Mouse (Mus musculus) embryonic fibroblast, embryonic 13.5 days (primary cell): ENCODE measurements around the gene Rplp2. TPM values are rescaled to one million over a fixed set of nuclear protein-coding genes. Genes with fewer than 3 reads are reported as not detected.
"Not testable (repeated sequence)": the region's sequence is repeated elsewhere in the genome, so short reads cannot be mapped to it uniquely, and the experiment has no call there.

Experiments
- H3K27ac ChIP-seq: 2 replicates; pipeline ENCODE4 v1.5.1; 2012; ENCODE audit warnings: low read length, control low read depth, inconsistent platforms; ENCODE audit not compliant: insufficient read depth
- H3K4me1 ChIP-seq: 2 replicates; pipeline ENCODE4 v1.6.1; 2011; ENCODE audit warnings: low read length; ENCODE audit not compliant: control insufficient read depth, insufficient read depth
- H3K4me3 ChIP-seq: 2 replicates; pipeline ENCODE4 v1.5.1; 2011; ENCODE audit warnings: mild to moderate bottlenecking, control low read depth, low read length; ENCODE audit not compliant: insufficient read depth
- CTCF ChIP-seq: IDR thresholded peaks from 2 replicates; pipeline ENCODE4 v1.5.1; 2011; ENCODE audit warnings: mild to moderate bottlenecking, control low read depth, low read length, moderate library complexity, borderline replicate concordance; ENCODE audit not compliant: insufficient read depth
- POLR2A ChIP-seq: IDR thresholded peaks from 2 replicates; pipeline ENCODE4 v1.6.1; 2011; ENCODE audit warnings: low read depth, mild to moderate bottlenecking, control low read depth, low read length, moderate library complexity
- polyA plus RNA-seq: library from polyadenylated mRNA; stranded (reverse); fragments of >200 nt; gene quantifications from 2 replicates; pipeline ENCODE4 v1.2.4, GENCODE M21; 2011; ENCODE audit warnings: low read depth; ENCODE audit not compliant: missing spikeins, insufficient read length

The Rplp2 gene
- 1,600 and 1,818 TPM in 2 replicates for polyA plus RNA-seq

- peak within 1 kb of the TSS; percentile 77 for H3K27ac ChIP-seq
- peaks cover 5% of the 10 kb centered on the region for H3K4me1 ChIP-seq
- H3K4me3 ChIP-seq: peak within 1 kb of the TSS; percentile 98
- peak; percentile 93 for TF ChIP-seq POLR2A
- TF ChIP-seq CTCF: no peak
Measured at GRCm38 (mm10) chr7:141447110-141447991, at the start of gene Rplp2. TSS of gene Rplp2 (plus strand) at chr7:141447370.

DNA sequence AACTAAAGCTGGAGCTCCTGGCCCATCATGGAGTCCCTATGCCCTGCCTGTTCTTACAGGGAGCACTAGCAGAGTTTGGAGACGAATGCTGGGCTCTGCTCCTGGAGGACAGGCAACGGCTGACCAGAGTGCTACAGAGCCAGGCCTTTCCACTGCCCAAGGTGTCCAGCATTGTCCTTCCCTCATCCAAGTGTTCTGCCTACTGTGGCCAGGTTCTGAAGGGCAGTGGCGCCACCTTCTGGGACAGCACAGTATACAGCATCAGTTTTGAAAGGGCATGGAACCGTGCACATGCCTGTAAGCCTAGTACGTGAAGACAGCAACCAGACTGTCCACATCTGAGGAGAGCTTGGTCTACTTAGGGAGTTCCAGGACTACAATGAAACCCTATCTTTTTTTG, 43.9 kb upstream of the Rplp2 start:
- H3K27ac ChIP-seq: no peak overlapping the region
- H3K4me3 ChIP-seq: no peak overlapping the region
- TF ChIP-seq CTCF: peak; percentile 96
- TF ChIP-seq POLR2A: no peak
- no peaks in the 10 kb centered on the region for H3K4me1 ChIP-seq

GRCm38 (mm10) chr7:141405466-141405865, 41.7 kb upstream of the Rplp2 start:
- TF ChIP-seq CTCF (no peak), POLR2A (no peak)
- Histone ChIP-seq H3K4me3 (no peak overlapping the region), H3K27ac (no peak overlapping the region), H3K4me1 (0 out of 2 replicates have a peak, but pooled peaks cover 2% of the 10 kb centered on the region)

- H3K4me1 ChIP-seq, H3K4me3 ChIP-seq, H3K27ac ChIP-seq: not testable (repeated sequence)
Measured at GRCm38 (mm10) chr7:141407670-141408069, 39.5 kb upstream of the Rplp2 start.

GRCm38 (mm10) chr7:141408833-141409232, 38.3 kb upstream of the Rplp2 start:
- TF ChIP-seq CTCF (peak; percentile 74), POLR2A (no peak)
- H3K4me1 ChIP-seq: 0 out of 2 replicates have a peak, but pooled peaks cover 2% of the 10 kb centered on the region
- no peak overlapping the region for H3K4me3 ChIP-seq
- no peak overlapping the region for H3K27ac ChIP-seq

DNA sequence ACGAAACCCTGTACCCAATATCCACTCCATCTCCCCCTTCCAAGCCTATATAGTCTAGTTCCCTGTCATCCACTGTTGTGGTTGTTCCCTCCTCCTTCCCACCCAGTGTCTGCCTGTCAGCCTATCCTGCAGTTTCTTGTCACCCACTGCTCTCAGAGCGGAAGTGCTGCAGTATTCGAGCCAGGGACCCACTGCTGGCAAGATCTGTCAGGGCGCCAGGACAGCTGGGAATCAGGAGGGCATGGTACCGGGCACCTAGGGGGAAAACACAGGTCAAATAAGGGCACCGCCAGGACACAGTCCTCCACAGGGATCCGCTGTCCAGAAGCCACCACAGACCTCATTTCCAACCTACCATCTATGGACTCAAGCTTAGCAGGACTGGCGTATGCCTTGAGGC, 36.5 kb upstream of the Rplp2 start:
- Histone ChIP-seq H3K27ac (no peak overlapping the region), H3K4me3 (no peak overlapping the region), H3K4me1 (0 out of 2 replicates have a peak, but pooled peaks cover 2% of the 10 kb centered on the region)
- TF ChIP-seq CTCF: no peak
- no peak for TF ChIP-seq POLR2A

DNA sequence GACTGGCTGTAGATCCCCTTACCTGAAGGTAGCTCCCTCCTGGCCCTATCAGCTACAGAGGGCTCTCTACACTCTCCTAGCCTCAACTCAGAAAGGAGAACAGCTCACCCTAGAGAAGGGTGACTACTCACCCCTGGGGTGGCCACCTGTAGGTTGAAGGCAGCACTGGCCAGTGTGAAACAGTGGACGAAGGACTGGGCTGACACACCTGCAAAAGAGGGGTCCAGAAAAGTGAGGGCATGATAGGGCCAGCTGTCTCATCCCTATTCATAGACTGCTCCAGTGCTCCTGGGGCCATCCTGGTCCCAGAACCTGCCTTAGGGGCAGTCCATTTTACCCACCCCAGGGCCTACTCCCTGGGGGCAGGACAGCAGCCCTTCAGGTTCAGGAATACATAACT, 35.5 kb upstream of the Rplp2 start:
- H3K27ac ChIP-seq: no peak overlapping the region
- TF ChIP-seq POLR2A (no peak), CTCF (no peak)
- 0 out of 2 replicates have a peak, but pooled peaks cover 6% of the 10 kb centered on the region for H3K4me1 ChIP-seq
- H3K4me3 ChIP-seq: no peak overlapping the region

- no peak for TF ChIP-seq CTCF
- 0 out of 2 replicates have a peak, but pooled peaks have one; percentile 19 for TF ChIP-seq POLR2A
- H3K27ac ChIP-seq: peak overlapping the region; percentile 71; the same call in 1 of the 2 replicates
- H3K4me1 ChIP-seq: 0 out of 2 replicates have a peak, but pooled peaks cover 6% of the 10 kb centered on the region
- H3K4me3 ChIP-seq: peak overlapping the region; percentile 85
Measured at GRCm38 (mm10) chr7:141413331-141413730, 33.8 kb upstream of the Rplp2 start.

DNA sequence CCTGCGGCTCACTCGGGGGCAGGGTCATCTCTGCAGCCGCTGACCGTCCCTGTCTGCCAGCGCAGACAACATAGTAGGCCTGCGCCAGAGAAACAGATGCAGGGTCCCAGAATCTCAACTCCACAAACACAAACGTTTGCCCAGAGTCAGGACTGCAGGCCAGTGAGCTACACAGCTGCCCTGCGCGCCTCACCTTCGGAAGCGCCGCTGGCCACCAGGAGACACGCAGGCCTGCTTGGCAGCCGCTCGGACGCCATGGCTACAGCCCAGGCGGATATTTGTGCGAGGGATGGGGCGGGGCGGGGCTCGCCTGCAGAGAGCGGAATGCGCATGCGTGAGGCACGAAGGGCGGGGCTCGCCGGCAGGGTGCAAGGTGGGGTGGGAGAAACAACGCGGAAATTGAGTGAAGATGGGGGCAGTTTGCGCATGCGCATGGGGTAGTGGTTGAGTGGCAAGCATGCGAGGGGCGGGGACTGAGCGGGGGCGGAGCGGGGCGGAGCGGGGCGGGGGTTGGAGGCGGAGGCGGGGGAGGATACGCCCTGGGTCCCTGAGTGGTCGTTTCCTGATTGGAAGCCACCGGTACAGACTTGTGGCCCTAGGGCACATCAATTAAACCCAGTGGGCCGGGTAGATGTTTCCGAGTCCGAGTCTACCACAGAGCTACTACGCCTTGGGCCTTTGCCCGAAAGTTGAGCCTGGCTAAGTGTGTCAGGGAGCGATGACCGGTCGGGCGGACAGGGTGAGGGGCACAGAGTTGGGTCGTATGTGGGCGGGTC, 33.2 kb upstream of the Rplp2 start, which contains the start of gene Gatd1:
Gatd1 (minus strand) TSS at position 328 of the 776 bp plus-strand sequence.
- Histone ChIP-seq H3K27ac (peak within 1 kb of the TSS; percentile 71), H3K4me3 (peak within 1 kb of the TSS; percentile 85), H3K4me1 (0 out of 2 replicates have a peak, but pooled peaks cover 6% of the 10 kb centered on the region)
- no peak for TF ChIP-seq CTCF
- peak; percentile 97 for TF ChIP-seq POLR2A
